Mouse (Mus musculus) intestine, embryonic 14.5 days (tissue): Measurements from ENCODE around the gene Fzr1. TPM values are rescaled to one million over a fixed set of nuclear protein-coding genes. Genes with fewer than 3 reads are reported as not detected.

Experiments used
- ATAC-seq: fragments of 200-750 bp; cut with Nextera tagmentation; replicated peaks from 2 replicates; pipeline ENCODE4 v1.8.0; 2017; ENCODE audit warnings: low read depth, moderate number of reproducible peaks, moderate TSS enrichment, moderate library complexity; ENCODE audit not compliant: low FRiP score, low TSS enrichment
- DNase-seq: peaks from one replicate; pipeline ENCODE4 v3.0.0-alpha.2; 2018; ENCODE audit warnings: low spot score
- H3K27ac ChIP-seq: fragments of 300-500 bp; sonication (generic); 2 replicates; pipeline ENCODE4 v1.5.1; 2014; ENCODE audit warnings: low read depth, mild to moderate bottlenecking, control low read depth
- H3K27me3 ChIP-seq: fragments of 300-500 bp; sonication (generic); replicated peaks from 2 replicates; pipeline ENCODE4 v1.6.1; 2014; ENCODE audit warnings: low read length, control low read depth; ENCODE audit not compliant: control insufficient read depth, insufficient read depth
- H3K36me3 ChIP-seq: fragments of 300-500 bp; sonication (generic); 2 replicates; pipeline ENCODE4 v1.6.1; 2014; ENCODE audit warnings: low read length, control low read depth; ENCODE audit not compliant: control insufficient read depth, insufficient read depth
- H3K4me1 ChIP-seq: fragments of 300-500 bp; sonication (generic); replicated peaks from 2 replicates; pipeline ENCODE4 v1.6.1; 2014; ENCODE audit warnings: low read length, control low read depth, mixed read lengths; ENCODE audit not compliant: control insufficient read depth, insufficient read depth
- H3K4me2 ChIP-seq: fragments of 300-500 bp; sonication (generic); 2 replicates; pipeline ENCODE4 v1.6.1; 2014; ENCODE audit warnings: low read length
- H3K4me3 ChIP-seq: fragments of 300-500 bp; sonication (generic); 2 replicates; pipeline ENCODE4 v1.5.1; 2014; ENCODE audit warnings: low read depth, low read length, control low read depth, mixed read lengths
- H3K9ac ChIP-seq: fragments of 300-500 bp; sonication (generic); 2 replicates; pipeline ENCODE4 v1.6.1; 2014; ENCODE audit warnings: mild to moderate bottlenecking, low read length
- H3K9me3 ChIP-seq: fragments of 300-500 bp; sonication (generic); 2 replicates; pipeline ENCODE4 v1.6.1; 2016; ENCODE audit warnings: low read length, control low read depth; ENCODE audit not compliant: control insufficient read depth
- WGBS: fragments of 180-500 bp; shearing (Covaris S2); extraction: QIAGEN DNeasy Blood & Tissue Kit; methylation state at CpG from one replicate; pipeline ENCODE4 v1.1.7; 2014; 5-methylcytosine and 5-hydroxymethylcytosine counted together
- polyA plus RNA-seq: library from polyadenylated mRNA; unstranded; fragments of >200 nt; fragmentation: Nextera tagmentation; extraction: Ambion mirVana; gene quantifications from 2 replicates; pipeline ENCODE4 v1.2.1, GENCODE M21; 2014

The Fzr1 gene
- polyA plus RNA-seq, 1 experiment from 2014 or later, result 93.9 TPM

GRCm38 (mm10) chr10:81392270-81392669 is 14.0 kb upstream of the Fzr1 start:
- H3K27ac ChIP-seq, result peak overlapping the region; percentile 69; the same call in 1 of the 2 replicates
- DNase-seq (no peak), ATAC-seq (peak; percentile 35)
- H3K4me2 ChIP-seq, result no peak overlapping the region
- no peak overlapping the region for H3K9ac ChIP-seq
- WGBS, result 81% methylated on average over 6 of the region's 6 CpGs
- H3K27me3 ChIP-seq, result no peaks in the 10 kb centered on the region
- peaks cover 26% of the 10 kb centered on the region for H3K36me3 ChIP-seq
- no peaks in the 10 kb centered on the region for H3K9me3 ChIP-seq
- H3K4me1 ChIP-seq, result peaks cover 20% of the 10 kb centered on the region
- no peak overlapping the region for H3K4me3 ChIP-seq

GRCm38 (mm10) chr10:81390678-81390965 is 12.3 kb upstream of the Fzr1 start:
- no peak overlapping the region for H3K27ac ChIP-seq
- H3K4me3 ChIP-seq, result no peak overlapping the region
- no peaks in the 10 kb centered on the region for H3K27me3 ChIP-seq
- peaks cover 32% of the 10 kb centered on the region for H3K36me3 ChIP-seq
- H3K9me3 ChIP-seq, result no peaks in the 10 kb centered on the region
- ATAC-seq (no peak), DNase-seq (no peak)
- H3K4me1 ChIP-seq, result peaks cover 23% of the 10 kb centered on the region
- 85% methylated on average over 13 of the region's 13 CpGs for WGBS
- no peak overlapping the region for H3K9ac ChIP-seq
- no peak overlapping the region for H3K4me2 ChIP-seq

DNA sequence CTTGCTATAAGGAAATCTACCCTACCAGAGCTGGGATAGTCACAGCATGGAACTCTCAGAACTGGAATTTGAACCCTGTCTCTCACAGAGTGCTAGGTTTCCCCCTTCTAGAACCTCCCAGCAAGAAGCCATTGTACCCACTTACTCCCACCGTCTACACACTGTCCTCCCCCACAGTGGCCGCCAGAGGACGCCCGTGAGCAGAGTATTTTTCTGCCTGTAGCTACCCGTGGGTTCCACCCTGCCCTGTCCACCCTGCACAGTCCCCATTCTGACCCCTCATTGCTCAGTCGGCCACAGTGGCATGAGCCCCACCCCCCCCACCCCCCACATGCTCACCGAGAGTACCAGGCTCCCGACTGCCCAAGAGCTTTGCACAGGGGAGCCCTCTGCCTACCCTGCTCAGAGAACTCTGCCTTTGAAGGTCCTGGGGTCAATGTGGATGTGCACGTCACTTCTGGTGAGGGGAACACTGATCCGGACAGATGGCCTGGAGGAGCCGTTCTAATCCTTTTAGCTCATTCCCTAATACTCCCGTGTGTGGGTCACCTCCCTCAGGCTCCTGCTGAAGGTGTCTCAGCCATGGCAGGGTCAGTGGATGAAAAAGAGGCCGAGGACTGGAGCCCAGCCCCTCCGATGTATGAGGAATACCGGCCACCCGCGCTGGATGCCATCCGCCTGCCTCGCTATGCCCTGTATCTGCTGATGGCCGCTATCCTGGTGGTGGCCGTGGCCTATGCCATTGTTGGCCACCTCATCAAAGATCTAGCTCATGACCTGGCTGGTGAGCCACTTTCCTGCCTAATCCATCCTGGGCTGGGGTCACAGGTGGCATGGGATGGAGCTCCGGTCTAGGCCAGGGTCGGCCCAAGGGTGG is 11.7 kb upstream of the Fzr1 start:
- Histone ChIP-seq H3K4me2 (no peak overlapping the region), H3K9me3 (no peaks in the 10 kb centered on the region), H3K4me1 (peaks cover 29% of the 10 kb centered on the region), H3K27ac (no peak overlapping the region), H3K9ac (no peak overlapping the region), H3K27me3 (no peaks in the 10 kb centered on the region), H3K36me3 (peaks cover 32% of the 10 kb centered on the region), H3K4me3 (no peak overlapping the region)
- DNase-seq (peak; percentile 91), ATAC-seq (no peak)
- WGBS, result 61% methylated on average over 23 of the region's 23 CpGs

DNA sequence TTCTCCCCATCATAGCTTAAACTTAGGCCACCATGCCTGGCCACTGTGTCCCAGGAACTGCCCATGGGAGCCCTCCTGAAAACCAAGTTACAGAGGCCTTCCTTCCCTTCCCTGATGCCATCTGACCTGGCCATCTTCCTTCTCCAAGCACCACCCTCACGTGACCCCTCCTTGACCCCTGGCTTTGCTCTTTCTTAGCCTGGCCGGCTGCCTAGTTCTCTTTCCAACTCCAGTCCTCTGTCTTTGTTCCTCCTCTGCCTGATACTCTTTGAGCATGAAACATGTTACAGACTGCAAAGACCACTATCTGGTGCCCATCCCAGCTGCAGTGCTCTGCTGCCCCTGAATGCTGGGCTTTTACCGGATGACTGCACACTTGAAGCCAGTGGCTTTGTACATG is 11.1 kb upstream of the Fzr1 start:
- peaks cover 32% of the 10 kb centered on the region for H3K36me3 ChIP-seq
- DNase-seq, result no peak
- no peak overlapping the region for H3K4me2 ChIP-seq
- H3K27me3 ChIP-seq, result no peaks in the 10 kb centered on the region
- H3K27ac ChIP-seq, result no peak overlapping the region
- 55% methylated on average over 3 of the region's 3 CpGs for WGBS
- H3K4me3 ChIP-seq, result no peak overlapping the region
- no peak for ATAC-seq
- H3K9me3 ChIP-seq, result no peaks in the 10 kb centered on the region
- peaks cover 30% of the 10 kb centered on the region for H3K4me1 ChIP-seq
- H3K9ac ChIP-seq, result no peak overlapping the region

GRCm38 (mm10) chr10:81388505-81389055 is 10.3 kb upstream of the Fzr1 start, which contains the start of gene Gm48552:
Gene Gm48552 (plus strand): TSS chr10:81389005.
- no peak within 1 kb of the TSS for H3K4me3 ChIP-seq
- no peak for ATAC-seq
- H3K4me1 ChIP-seq, result peaks cover 26% of the 10 kb centered on the region
- no peak within 1 kb of the TSS for H3K27ac ChIP-seq
- 50% methylated on average over 5 of the region's 5 CpGs for WGBS
- H3K9me3 ChIP-seq, result no peaks in the 10 kb centered on the region
- no peaks in the 10 kb centered on the region for H3K27me3 ChIP-seq
- H3K9ac ChIP-seq, result no peak within 1 kb of the TSS
- DNase-seq, result no peak
- H3K4me2 ChIP-seq, result no peak within 1 kb of the TSS
- peaks cover 32% of the 10 kb centered on the region for H3K36me3 ChIP-seq

DNA sequence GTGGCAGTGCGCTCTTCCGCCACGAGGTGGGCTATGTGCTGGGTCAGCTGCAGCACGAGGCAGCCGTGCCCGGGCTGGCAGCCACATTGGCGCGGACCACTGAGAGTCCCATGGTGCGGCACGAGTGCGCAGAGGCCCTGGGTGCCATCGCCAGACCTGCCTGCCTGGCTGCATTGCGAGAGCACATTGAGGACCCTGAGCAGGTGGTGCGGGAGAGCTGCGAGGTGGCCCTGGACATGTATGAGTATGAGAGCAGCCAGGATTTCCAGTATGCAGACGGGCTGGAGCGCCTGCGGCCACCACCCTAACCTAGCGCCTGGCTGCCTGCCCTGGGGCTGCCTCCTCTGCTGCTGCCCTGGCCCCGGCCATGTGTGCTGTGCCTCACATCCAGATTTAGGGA is 9.4 kb upstream of the Fzr1 start:
- Histone ChIP-seq H3K4me2 (no peak overlapping the region), H3K27ac (no peak overlapping the region), H3K36me3 (peaks cover 32% of the 10 kb centered on the region), H3K4me3 (no peak overlapping the region), H3K9me3 (no peaks in the 10 kb centered on the region), H3K9ac (no peak overlapping the region), H3K27me3 (no peaks in the 10 kb centered on the region), H3K4me1 (peaks cover 18% of the 10 kb centered on the region)
- ATAC-seq (no peak), DNase-seq (no peak)
- WGBS, result 94% methylated on average over 20 of the region's 20 CpGs

DNA sequence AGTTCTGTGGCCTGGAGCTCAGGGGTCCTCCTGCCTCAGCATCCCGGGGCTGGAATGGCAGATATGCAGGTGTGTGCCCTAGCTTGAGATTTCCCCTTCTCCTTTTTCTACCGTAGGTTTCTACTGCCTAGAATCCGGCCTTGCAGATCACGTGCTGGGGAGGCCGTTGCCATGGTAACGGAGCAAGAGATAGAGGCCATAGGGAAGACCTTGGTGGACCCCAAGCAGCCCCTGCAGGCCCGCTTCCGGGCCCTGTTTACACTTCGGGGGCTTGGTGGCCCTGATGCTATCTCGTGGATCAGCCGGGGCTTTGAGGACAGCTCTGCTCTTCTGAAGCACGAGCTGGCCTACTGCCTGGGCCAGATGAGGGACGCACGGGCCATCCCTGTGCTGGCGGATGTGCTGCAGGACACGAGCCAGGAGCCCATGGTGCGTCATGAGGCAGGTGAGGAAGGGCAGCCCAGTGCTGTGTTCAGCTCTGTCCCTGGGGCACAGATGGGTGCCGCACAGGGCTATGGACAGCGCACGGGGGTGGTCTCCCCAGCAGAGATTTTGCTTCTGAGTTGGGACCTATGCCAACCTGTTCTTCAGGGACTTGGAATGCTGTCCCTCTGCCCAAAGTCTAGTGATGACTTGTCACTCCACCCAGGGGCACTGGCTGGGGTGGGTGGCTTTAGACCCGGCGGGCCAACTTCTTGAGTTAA is 7.4 kb upstream of the Fzr1 start:
- WGBS, result 70% methylated on average over 22 of the region's 22 CpGs
- H3K36me3 ChIP-seq, result peaks cover 32% of the 10 kb centered on the region
- ATAC-seq (no peak), DNase-seq (no peak)
- H3K27me3 ChIP-seq, result no peaks in the 10 kb centered on the region
- H3K4me1 ChIP-seq, result peaks cover 14% of the 10 kb centered on the region
- H3K4me3 ChIP-seq, result 0 out of 2 replicates have a peak overlapping the region, but pooled peaks have one; percentile 97
- H3K4me2 ChIP-seq, result peak overlapping the region; percentile 96
- 0 out of 2 replicates have a peak overlapping the region, but pooled peaks have one; percentile 87 for H3K9ac ChIP-seq
- H3K9me3 ChIP-seq, result no peaks in the 10 kb centered on the region
- no peak overlapping the region for H3K27ac ChIP-seq

DNA sequence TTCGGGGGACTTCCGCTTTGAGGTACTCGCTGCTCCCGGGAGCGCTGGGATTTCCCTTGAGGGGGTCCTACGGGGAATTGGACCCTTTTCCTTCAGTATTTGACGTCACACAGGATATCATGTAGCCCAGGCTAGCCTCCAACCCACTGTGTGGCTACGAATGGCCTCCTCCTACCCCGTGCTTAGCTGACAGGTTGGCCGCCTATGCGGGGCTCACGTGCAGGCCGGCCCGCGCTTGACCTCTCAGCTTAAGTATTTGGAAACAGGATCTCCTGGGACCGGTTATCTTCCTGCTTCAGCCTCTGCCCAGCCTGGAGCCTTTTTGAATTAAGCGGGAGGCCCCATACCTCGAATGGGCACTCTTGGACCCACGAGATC is 6.3 kb upstream of the Fzr1 start:
- peak overlapping the region; percentile 87 for H3K9ac ChIP-seq
- under 1% methylated on average over 19 of the region's 19 CpGs for WGBS
- H3K4me2 ChIP-seq, result peak overlapping the region; percentile 96
- ATAC-seq (peak; percentile 12; the same call in 1 of the 2 replicates), DNase-seq (no peak)
- H3K4me3 ChIP-seq, result peak overlapping the region; percentile 97
- no peaks in the 10 kb centered on the region for H3K27me3 ChIP-seq
- peaks cover 14% of the 10 kb centered on the region for H3K4me1 ChIP-seq
- H3K27ac ChIP-seq, result peak overlapping the region; percentile 85
- H3K9me3 ChIP-seq, result no peaks in the 10 kb centered on the region
- peaks cover 32% of the 10 kb centered on the region for H3K36me3 ChIP-seq
